Mouse (Mus musculus) spleen, postnatal 36 days (tissue): ENCODE results near the gene Gm10663.

Experiments
- DNase-seq, 2 experiments: peaks; one replicate each; pipeline ENCODE4 v3.0.0; 2022; ENCODE audit warnings: low spot score in 2 of 2, mixed read lengths in 1 of 2

The Gm10663 gene

DNA sequence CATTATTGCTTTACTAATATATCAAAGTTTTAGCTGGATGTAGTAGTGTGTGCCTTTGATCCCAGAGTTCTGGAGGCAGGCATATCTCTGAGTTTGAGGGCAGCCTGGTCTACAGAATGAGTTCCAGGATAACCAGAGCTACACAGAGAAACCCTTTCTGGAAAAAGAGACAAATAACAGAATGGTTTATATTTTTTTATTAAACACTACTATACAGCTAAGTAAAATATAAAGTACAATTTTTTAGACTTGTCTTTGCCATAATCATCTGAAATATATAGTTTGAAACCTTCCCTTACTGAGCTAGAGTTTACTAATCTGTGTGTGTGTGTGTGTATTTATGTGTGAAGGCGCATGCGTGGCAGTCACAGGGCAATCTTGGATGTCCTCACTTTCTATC, at the start of gene Gm10663:
Gene Gm10663, plus strand, starts transcription at position 301 of the 400 bp plus-strand sequence.
- no peak for DNase-seq

DNA sequence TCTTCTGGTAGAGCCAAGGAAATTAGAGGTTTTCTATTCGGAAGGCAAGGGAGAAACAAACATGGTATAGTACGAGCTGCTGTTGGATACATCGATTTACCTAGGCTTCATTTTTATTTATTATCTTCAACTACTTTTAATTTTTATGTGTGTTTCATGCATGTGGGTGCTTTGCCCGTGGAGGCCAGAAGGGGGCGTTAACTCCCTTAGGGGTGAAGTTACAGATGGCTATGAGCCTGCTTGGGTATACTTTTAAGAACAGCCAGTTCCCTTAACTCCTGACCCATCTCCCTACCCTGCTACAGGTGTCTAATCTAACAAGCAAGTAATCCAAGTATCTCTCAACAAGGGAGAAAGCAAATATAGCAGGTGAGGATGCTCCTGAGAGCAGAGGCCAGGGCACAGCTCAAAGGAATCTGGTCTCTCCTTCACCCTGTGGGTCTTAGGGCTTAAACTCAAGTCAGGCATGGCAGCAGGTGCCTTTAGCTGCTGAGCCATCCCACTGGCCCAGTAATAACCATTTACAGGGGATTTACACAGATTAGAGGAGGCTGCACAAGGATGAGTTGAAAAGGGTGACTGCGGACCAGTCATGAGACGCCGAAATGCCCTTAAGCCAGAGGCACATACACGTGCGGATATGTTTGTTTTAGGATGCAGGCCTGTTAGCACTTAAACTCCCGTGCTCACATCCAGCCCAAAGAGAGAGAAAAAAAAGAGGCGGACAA, 45.7 kb upstream of the Gm10663 start:
- DNase-seq: no peak

DNA sequence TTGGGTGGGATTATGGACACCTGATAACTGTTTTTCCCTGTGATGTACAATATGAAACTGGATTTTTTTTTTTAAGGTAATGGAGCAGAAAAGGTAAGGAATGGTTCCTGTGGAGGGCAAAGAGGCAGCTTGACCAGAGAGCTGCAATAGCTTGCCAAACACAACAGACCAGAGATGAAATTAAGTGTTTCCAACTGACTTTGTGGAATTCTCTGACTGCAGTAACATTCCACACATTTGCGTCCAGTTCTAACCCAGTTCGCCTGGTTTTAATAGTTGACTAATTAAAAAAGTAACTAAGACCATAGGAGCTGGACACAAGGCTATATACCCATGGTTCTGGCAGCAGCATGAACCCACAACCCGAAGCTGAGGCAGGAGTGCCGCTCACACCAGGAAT, 45.1 kb upstream of the Gm10663 start:
- no peak for DNase-seq

DNA sequence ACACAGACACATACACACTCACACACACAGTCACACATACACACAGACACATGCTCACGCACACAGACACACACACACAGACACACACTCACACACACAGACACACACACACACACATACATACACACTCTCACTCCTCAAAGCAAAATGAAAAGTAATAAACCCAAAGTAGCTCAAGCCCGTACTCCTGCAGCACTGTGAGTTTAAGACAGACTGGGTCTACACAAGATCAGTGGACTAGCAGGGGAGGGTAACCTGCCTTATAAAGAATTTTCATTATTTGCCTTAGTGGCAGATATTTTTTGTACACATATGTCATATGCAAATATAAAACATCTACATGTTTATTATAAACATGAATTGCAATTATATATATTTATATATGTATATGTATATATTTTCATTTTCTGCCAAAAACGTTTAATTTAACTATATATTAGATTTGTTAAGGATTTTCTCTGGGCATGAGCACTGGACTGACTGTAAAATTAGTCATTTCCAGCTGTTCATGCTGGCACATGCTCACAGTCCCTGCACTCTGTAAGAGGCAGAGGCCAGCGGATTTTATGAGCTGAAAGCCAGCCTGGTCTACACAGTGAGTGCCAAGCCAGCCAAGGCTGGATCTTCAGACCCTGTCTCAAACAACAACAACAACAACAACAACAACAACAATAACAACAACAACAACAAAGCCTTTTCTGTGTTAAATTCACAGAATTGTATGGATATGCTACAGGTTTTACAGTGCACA, 43.9 kb upstream of the Gm10663 start:
- no peak for DNase-seq

DNA sequence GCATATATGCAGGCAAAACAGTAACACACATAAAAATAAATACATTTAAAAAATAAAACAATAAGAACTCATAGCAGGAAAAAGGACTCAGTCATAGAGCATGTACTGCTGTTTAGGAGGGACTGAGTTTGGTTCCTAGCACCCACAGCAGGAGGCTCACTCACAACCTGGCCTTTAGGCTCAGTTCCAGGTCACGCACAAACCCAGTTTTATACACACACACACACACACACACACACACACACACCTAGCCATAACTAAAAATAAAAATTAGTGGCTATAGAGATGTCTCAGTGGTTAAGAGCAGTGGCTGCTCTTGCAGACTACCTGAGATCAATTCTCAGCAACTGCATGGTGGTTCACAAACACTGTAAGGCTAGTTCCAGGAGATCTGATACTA, 42.7 kb upstream of the Gm10663 start:
- no peak for DNase-seq

DNA sequence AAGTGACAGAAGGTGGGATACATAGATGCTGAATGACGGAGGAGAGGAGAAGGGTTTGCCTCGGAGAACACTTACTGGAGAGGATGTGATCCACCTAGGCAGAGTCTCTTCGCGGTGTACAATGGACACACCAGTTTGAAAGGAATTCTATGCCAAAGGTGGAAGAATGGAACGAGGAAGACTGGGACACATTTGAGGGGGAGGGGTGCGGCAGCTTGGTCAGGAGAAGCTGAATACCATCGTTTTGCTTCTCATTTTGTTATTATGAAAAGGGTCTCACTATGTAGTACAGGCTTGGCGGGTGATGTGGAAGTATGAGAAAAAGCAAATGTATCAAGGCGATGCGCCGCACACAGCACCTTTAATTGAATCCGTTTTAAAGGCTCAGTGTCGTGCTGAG, 41.8 kb upstream of the Gm10663 start:
- DNase-seq: no peak

DNA sequence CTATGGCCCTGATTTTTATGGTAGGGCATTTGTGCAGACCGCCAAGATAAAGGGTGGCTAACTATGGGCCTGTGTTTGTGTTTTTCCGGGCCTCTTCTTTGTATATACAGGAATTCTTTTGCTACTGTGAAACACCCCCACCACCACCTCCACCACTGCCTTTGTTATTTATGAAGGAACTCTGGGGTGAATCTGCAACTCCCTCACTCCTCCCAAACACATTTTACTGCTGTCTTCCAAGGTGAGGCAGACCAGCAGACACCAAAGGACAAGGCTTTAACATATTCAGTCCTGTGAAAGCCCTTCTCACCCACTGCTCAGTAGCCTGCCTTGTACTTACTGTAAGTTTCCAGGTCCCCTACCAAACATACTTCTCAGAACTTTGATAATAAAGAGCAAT, 40.7 kb upstream of the Gm10663 start:
- DNase-seq: no peak

DNA sequence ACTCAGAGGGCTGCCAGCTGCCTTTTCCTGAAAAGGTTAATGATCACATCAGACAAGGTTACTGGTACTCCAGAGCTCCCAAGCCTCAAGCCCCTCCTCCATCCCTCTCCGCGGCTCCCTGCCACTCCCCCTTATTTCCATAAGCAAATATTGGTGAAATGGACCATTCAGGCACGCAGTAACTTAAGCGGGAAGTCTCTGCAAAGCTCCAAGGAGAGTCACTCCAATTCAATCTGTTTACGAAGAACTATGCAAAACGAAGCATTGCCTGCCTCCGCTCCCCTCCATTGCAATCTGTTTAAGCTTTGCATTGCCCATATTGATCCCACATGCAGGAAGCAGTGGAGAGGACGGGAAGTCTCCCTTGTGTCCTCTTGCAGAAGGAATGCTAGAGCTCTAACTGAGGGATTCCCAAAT, 37.7 kb upstream of the Gm10663 start, which contains the start of gene Apela:
Gene Apela, minus strand, starts transcription at position 220 of the 417 bp plus-strand sequence.
- DNase-seq: no peak

DNA sequence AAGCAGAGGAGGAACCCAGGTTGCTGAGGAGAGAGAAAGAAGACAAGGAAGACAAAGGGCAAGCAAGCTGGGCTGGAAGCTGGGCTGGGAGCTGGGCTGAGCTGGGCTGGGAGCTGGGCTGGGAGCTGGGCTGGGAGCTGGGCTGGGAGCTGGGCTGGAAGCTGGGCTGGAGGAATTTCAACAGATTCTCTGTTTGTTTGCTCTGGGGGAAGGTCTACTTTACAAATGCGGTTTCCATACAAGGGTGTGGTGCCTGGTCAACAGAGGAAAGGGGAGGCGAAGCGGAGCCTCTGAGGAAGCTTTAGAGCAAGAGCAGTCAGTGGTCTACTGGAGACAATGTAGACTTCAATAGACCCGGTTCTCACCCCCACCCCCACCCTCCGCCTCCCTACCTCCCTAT, 28.3 kb upstream of the Gm10663 start:
- DNase-seq: no peak

DNA sequence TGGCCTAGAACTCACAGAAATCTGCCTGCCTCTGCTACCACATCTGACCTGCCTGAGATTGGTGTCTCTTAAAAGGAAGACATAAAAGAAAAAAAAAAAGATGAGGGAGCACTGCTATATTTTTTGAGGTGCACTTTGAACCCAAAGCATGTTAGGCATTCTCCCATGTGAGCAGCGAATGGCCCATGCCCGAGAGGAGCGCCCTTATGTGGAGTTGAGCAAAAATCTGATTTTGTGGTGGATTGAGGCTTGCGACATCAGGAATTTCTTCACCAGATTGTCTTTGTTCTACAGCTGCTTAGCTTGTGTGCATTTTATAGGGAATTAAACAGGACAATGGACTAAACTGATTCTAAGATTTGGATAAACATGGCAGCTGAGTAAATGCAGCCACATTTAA, 27.6 kb upstream of the Gm10663 start:
- no peak for DNase-seq

DNA sequence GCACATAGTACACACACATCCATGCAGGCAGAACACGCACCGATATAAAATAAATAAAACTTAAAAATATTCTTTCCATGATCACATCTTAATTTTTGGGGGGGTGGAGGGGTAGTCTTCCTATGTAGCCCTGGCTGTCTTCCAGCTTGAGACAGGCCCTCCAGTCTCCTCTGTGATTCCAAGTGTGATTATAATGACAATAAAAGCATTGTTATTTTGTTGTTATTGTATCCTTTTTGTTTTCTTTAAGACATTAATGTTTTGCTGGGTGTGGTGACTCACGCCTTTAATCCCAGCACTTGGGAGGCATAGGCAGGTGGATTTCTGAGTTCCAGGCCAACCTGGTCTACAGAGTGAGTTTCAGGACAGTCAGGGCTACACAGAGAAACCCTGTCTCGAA, 27.0 kb upstream of the Gm10663 start:
- no peak for DNase-seq

DNA sequence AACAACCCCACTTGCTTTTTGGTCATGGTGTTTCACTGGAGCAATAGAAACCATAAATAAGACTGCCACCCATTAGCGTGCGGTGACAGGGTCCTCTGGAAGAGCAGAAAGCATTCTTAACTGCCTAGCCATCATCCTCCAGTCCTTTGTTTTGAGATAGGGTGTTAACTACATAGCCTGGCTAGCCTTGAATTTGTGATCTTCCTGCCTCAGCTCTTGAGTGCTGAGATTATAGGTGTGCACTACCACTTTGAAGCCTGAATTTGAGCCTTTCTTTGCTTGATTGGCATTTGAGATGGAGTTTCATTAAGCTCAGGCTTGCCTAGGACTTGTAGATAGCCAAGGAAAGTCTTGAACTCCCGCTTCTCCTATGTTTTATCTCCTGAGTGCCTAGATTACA, 21.3 kb upstream of the Gm10663 start:
- DNase-seq: no peak

DNA sequence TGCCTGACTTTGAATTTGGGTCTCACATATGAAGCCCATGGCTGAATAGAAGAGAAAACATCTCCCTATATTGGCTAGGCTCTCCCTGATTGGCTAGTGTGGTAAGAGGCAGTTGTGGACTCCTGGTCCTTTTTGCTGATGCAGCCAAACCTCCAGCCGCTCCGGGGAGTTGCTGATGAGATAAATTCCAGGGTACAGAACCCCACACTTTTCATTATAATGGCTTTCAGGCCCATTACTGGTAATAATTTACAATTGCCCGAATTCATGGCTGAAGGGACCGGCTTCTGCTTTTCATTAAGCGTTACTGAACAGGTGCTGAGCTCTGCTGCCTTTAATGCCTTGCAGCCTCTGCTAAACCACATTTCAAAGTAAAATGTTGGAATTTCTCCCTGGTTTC, 20.9 kb upstream of the Gm10663 start:
- DNase-seq: no peak

DNA sequence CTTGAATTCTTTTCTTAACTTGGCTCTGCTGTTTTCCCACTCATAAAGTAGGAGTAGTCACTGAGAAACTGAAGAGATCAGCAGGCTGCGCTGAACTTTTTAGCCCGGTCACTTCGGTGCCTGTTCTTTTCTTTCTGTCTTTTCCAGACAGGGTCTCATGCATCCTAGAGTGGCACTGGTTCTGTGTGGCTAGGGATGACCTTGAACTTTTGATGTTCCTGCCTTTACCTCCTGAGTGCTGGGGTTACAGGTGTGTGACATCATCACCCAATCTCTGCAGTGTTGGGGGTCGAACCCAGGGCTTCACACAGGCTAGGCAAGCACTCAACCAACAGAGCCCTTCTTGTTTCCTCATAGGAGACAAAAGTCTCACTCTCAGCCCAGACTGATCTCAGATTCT, 18.1 kb upstream of the Gm10663 start:
- no peak for DNase-seq

DNA sequence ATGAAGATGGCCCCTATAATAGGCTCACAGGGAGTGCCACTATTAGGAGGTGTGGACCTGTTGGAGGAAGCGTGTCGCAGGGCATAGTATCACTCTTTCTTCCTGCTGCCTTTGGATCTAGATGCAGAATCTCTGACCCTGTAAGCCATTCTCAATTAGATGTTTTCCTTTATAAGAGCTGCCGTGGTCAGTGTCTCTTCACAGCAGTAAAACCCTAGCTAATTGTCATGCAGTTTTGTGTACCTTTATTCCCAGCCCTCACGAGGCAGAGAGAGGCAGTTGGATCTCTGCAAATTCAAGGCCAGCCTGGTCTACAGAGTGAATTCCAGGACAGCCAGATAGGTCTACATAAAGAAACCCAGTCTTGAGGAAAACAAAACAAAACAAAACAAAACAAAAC, 12.6 kb upstream of the Gm10663 start:
- no peak for DNase-seq

DNA sequence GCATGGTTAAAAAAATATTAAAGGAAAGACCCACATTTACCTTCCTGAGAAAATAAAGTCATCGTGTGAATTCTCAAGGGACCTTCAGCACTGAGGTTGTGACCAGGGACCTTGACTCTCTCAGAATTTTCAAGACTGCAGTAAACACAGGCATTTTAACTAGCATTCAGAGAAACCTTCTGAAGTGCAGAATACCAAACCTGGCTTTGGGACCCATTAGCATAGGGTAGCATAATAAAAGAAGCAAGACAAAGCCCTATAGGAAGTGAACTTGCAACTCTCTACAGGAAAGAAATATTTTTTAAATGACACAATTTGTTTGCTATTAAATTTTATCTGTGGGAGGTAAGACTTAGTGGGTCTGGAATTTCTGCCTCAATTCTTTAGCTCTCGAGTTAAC, 10.8 kb upstream of the Gm10663 start:
- DNase-seq: no peak

DNA sequence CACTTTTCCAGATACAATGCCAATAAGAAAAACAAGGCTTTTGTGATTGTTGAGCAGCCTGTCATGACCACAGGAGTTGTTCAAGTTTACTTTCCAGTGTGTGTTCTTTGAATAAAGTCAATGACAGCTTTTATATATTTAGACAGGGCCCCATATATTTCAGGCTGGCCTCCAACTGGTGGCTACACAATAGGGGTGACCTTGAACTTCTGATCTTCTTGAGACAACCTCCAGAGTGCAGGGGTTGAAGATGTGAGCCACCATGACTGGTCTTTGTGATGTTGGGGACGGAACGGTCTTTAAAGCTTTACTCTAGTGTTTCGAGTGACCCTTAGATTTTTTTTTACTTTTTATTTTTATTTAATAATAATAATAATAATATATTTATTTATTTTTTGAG, 9.2 kb upstream of the Gm10663 start:
- no peak for DNase-seq

DNA sequence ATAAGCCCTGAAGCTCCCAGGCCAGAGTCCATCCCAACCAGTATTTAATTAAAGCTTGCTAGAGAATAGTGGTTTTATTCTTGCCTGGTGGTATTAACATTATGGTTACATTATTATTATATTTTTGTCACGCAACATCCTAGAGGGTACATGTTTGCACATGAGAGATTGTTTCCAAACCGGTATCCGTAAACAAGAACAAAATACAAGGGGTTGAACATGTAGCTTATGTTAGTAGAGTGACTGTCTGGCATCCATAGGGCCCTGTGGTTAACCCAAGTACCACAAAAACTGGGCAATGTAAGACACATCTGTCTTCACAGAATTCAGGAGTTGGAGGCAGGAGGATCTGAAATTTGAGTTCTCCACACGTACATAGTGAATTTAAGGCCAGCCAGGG, 7.8 kb upstream of the Gm10663 start:
- DNase-seq: no peak

DNA sequence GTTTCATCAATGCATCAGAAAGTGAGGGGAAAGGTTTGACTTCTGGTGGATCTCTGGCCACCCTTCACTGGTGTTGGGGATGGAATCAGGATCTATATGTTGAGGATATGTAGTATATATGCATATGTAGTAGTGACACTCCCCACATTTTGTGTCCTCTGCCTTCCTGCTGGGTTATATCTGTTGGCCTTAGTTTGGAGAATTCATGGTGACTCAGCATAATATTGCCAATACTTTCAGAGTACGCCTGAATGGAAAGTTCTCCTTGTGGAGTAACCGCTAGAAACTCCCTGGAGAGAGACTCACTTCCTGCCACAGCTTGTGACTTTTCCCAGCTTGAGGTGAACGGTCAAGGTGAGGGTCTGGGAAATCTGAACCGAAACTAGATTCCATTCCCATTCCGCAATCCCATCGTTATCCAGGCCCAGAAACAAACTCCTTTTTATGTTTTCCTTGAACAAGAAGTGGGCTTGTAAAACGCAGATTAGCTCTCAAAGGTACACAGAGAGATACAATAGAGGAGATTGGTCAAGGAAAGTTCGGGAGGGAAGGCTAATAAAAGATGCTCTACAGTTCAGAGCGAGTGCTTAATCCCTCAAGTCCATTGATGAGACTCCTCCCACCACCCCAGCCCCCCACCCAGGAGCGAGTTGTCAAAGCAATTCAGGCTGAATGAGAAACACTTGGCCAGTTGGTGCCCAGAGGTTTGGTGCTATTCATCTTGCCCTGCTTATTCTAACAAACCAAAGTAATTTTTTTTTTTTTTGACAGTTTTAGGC, 7.0 kb upstream of the Gm10663 start:
- no peak for DNase-seq

DNA sequence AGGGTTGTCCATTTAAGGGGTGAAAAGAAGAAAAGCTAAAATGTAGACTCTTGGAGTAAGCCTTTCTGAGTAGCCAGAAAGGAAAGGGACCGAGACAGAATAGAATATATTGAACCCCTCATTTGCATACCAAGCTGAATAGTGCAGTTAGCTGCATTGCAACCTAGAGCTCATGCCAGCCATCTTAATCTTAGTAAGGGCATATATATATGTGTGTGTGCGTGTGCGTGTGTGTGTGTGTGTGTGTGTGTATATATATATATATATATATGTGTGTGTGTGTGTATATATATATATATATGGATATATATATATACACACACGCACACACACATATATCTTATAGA, 6.4 kb upstream of the Gm10663 start:
- no peak for DNase-seq

DNA sequence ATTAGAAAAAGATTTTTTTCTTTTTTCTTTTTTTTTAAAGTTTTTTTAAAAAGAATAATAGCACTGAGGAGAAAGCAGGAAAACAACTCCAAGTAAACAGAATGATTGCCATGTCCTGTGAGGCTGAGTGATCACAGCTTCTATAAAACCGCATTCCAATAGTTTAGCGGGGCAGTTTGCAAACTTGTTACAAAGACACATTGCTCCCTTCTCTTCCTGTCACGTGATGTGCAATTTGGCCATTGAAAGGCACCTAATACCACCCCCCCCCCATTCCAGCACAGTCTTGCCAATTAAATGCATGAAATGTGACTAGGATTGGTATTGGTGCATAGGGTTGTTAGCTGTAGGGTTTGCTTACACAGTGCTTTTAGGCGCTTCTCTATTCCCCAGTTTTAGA, 3.8 kb upstream of the Gm10663 start:
- DNase-seq: no peak

DNA sequence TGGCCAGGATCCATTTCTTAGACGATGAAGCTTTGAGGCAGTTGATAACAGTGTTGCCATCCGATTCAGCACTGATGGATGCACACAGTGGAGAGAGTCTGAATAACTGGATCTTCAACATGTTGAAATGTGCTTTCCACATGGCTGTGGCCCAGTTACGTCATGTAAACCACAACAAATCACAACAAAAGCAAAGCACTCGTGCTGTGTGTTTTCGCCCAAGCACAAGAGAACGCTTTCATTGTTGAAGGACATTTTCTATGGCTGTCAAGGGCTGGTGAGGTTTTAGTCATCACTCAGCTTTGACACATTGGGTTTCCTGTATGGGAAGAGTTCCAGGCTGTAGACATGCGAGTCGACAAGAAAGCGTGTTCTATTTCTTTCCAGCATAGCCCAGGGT, 5.9 kb downstream of the Gm10663 start:
- no peak for DNase-seq

DNA sequence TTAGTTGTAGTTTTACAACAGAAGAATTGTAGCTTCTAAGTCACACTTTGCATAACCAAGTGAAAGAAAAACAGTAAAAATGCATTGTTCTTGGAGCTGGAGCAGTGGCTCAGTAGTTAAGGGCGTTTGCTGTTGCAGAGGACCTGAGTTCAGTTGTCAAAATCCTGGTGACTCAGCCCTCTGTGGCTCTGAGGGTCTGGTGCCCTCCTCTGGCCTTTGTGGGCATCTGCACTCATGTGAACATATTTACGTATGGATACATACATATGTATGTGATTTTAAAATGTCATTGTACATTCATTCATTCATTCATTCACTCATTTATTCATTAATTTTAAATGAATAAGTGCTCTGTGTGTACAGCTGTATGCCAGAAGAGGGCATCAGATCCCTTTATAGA, 10.8 kb downstream of the Gm10663 start:
- DNase-seq: no peak
